Mouse (Mus musculus): ENCODE measurements around the gene Pitpnc1. TPM values are rescaled to one million over a fixed set of nuclear protein-coding genes. Genes with fewer than 3 reads are reported as not detected.

The Pitpnc1 gene
- polyA plus RNA-seq, 1 experiment from 2014 or later, result 20.8 TPM

DNA sequence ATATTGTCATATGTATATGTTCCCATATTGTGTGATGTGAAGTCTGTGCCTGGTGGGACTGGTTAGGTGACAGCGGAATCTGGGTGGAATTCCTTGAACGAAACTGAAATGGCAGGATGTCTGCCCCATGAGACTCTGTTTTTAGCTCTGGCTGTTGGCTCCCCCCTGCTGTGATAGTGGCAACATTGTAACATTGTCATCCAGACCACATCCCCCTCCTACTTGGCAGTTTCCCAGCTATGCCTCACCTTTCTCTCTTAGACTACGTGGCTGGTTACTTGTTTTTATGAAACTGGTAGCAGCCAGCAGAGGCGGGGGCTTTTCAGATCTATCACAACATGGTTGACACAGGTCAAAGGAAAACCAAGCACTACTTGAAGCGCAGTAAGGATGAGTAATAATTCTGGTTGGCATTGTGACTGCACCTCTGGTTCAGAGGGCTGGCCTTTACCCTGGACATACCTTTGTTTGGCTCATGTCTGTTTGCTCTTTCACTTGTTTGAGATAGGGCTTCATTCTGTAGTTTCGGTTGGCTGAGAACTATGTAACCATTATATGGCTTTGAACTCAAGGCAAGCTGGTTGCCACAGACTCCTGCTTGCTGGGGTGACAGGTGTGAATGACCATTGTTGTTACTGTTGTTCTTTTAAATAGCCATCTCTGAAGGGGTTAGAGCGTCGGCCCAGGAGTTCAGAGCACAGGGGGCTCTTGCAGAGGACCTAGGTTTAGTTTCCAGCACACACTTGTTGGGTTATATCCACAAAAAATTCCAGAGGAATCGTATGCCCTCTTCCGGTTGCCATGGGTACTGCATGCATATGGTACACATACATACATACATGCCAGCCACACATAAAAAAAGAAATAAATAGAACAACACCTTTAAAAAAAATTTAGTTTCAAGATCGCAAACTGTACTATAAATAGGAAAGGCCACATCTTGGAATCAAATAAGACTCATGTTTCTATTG lies 183.0 kb downstream of the Pitpnc1 start:
- H3K9me3 ChIP-seq (replicated peaks; ENCODE audit: control insufficient read depth, low read length), result 0 out of 2 replicates have a peak, but pooled peaks cover 2% of the 10 kb centered on the region
- no peak overlapping the region for H3K9ac ChIP-seq (ENCODE audit: low read length)
- H3K4me3 ChIP-seq (ENCODE audit: low read length), result no peak overlapping the region
- no peaks in the 10 kb centered on the region for H3K27me3 ChIP-seq (ENCODE audit: control insufficient read depth, insufficient read depth, low read length)
- no peak for ATAC-seq (replicated peaks; ENCODE audit: extremely low read depth, insufficient read depth, low FRiP score)
- 80% methylated on average over 11 of the region's 11 CpGs for WGBS
- no peak overlapping the region for H3K4me2 ChIP-seq (ENCODE audit: low read depth, low read length)
- H3K27ac ChIP-seq (ENCODE audit: low read length), result no peak overlapping the region
- 0 out of 2 replicates have a peak, but pooled peaks cover 3% of the 10 kb centered on the region for H3K4me1 ChIP-seq (ENCODE audit: control insufficient read depth, insufficient read depth, low read length)
- H3K36me3 ChIP-seq (ENCODE audit: control insufficient read depth, insufficient read depth), result peaks cover 6% of the 10 kb centered on the region; the same call in 1 of the 2 replicates

DNA sequence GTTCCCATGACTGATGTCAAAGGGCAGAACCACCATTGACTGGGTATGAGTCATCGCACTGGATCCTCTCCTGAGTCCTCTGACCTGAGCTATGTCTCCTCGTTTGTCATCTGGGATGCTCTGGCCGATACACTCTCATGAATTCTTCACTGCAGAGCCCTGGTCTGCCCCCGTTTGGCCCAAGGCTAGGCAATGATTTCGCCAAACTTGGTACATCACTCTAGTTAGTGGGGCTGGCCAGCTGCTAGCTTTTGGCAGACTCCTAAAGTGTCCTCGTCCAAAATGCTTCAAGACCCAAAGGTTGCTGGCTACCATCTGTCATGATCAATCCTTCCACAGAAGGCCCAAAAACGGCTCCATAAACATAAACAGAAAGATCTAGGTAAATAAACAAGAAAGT lies 184.8 kb downstream of the Pitpnc1 start:
- Histone ChIP-seq H3K9ac (ENCODE audit: low read length) (no peak overlapping the region), H3K27ac (ENCODE audit: low read length) (no peak overlapping the region), H3K36me3 (ENCODE audit: control insufficient read depth, insufficient read depth) (peaks cover 4% of the 10 kb centered on the region; the same call in 1 of the 2 replicates), H3K4me1 (ENCODE audit: control insufficient read depth, insufficient read depth, low read length) (0 out of 2 replicates have a peak, but pooled peaks cover 3% of the 10 kb centered on the region), H3K4me2 (ENCODE audit: low read depth, low read length) (no peak overlapping the region), H3K4me3 (ENCODE audit: low read length) (no peak overlapping the region), H3K27me3 (ENCODE audit: control insufficient read depth, insufficient read depth, low read length) (no peaks in the 10 kb centered on the region), H3K9me3 (replicated peaks; ENCODE audit: control insufficient read depth, low read length) (0 out of 2 replicates have a peak, but pooled peaks cover 2% of the 10 kb centered on the region)
- 70% methylated on average over 7 of the region's 7 CpGs for WGBS
- no peak for ATAC-seq (replicated peaks; ENCODE audit: extremely low read depth, insufficient read depth, low FRiP score)

DNA sequence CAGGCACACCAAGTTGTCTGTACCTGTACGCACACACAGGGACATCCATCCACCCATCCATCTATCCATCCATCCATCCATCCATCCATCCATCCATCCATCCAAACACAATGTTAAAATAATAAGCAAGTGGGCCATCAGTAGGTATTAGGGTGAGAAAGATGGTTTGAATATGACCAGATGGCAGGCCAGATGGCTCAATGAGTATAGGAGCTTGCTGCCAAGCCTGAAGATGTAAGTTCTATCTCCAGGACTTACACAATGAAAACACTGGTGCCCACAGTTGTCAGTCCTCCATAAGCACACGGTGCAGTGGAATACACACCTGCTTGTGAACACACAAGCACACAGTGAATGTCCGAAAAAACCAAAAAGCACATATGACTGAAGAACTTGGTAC lies 186.9 kb downstream of the Pitpnc1 start:
- no peak overlapping the region for H3K27ac ChIP-seq (ENCODE audit: low read length)
- no peaks in the 10 kb centered on the region for H3K9me3 ChIP-seq (replicated peaks; ENCODE audit: control insufficient read depth, low read length)
- no peaks in the 10 kb centered on the region for H3K36me3 ChIP-seq (ENCODE audit: control insufficient read depth, insufficient read depth)
- no peak overlapping the region for H3K9ac ChIP-seq (ENCODE audit: low read length)
- no peak overlapping the region for H3K4me3 ChIP-seq (ENCODE audit: low read length)
- no peaks in the 10 kb centered on the region for H3K27me3 ChIP-seq (ENCODE audit: control insufficient read depth, insufficient read depth, low read length)
- no peak overlapping the region for H3K4me2 ChIP-seq (ENCODE audit: low read depth, low read length)
- 0 out of 2 replicates have a peak, but pooled peaks cover 3% of the 10 kb centered on the region for H3K4me1 ChIP-seq (ENCODE audit: control insufficient read depth, insufficient read depth, low read length)
- ATAC-seq (replicated peaks; ENCODE audit: extremely low read depth, insufficient read depth, low FRiP score), result no peak
- WGBS, result 96% methylated on average over 3 of the region's 3 CpGs

DNA sequence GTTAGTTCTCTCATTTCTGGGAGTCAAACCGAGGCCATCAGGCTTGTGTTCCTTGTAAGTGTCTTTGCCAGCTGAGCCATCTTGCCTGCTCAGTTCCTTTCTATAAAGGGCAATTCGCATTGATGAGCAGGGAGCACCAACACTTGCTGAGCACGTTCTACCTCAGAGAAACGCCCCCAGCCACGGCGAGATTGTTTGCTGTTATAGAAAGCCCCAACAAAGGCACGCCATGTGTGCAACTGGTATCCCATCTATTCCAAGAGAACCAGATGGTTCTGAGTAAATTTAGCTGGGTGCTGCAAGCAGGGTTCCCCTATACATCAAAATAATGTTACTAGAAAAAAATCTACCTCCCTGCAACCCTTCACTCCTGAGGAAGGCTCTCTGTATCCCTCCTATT lies 188.0 kb downstream of the Pitpnc1 start:
- ATAC-seq (replicated peaks; ENCODE audit: extremely low read depth, insufficient read depth, low FRiP score), result no peak
- Histone ChIP-seq H3K27me3 (ENCODE audit: control insufficient read depth, insufficient read depth, low read length) (no peaks in the 10 kb centered on the region), H3K4me2 (ENCODE audit: low read depth, low read length) (no peak overlapping the region), H3K9me3 (replicated peaks; ENCODE audit: control insufficient read depth, low read length) (no peaks in the 10 kb centered on the region), H3K9ac (ENCODE audit: low read length) (no peak overlapping the region), H3K4me3 (ENCODE audit: low read length) (no peak overlapping the region), H3K36me3 (ENCODE audit: control insufficient read depth, insufficient read depth) (no peaks in the 10 kb centered on the region), H3K4me1 (ENCODE audit: control insufficient read depth, insufficient read depth, low read length) (0 out of 2 replicates have a peak, but pooled peaks cover 3% of the 10 kb centered on the region), H3K27ac (ENCODE audit: low read length) (no peak overlapping the region)
- 92% methylated on average over 7 of the region's 7 CpGs for WGBS

DNA sequence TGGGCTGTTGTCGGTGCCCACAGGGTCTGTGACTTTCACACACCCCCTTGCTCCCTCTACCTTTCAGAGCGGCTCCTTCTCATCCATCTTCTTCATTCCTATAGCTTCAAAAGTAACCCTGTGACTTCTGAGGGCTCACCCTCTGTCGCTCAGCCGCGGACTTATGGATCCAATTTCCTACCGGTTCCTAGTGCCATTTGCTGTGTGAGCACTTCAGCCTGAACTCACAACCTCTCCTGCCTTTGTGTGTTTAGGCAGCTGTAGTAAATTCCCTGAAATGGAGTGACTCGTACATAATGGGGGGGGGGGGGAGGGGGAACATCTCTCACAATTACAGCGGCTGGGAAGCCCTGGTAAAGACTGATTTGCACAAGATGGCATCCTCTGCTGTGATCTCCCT lies 191.2 kb downstream of the Pitpnc1 start:
- H3K4me2 ChIP-seq (ENCODE audit: low read depth, low read length), result no peak overlapping the region
- H3K27me3 ChIP-seq (ENCODE audit: control insufficient read depth, insufficient read depth, low read length), result no peaks in the 10 kb centered on the region
- H3K4me1 ChIP-seq (ENCODE audit: control insufficient read depth, insufficient read depth, low read length), result peaks cover 10% of the 10 kb centered on the region; the same call in 1 of the 2 replicates
- H3K9ac ChIP-seq (ENCODE audit: low read length), result no peak overlapping the region
- H3K9me3 ChIP-seq (replicated peaks; ENCODE audit: control insufficient read depth, low read length), result no peaks in the 10 kb centered on the region
- no peak overlapping the region for H3K27ac ChIP-seq (ENCODE audit: low read length)
- ATAC-seq (replicated peaks; ENCODE audit: extremely low read depth, insufficient read depth, low FRiP score), result no peak
- WGBS, result 66% methylated on average over 8 of the region's 8 CpGs
- H3K36me3 ChIP-seq (ENCODE audit: control insufficient read depth, insufficient read depth), result no peaks in the 10 kb centered on the region
- H3K4me3 ChIP-seq (ENCODE audit: low read length), result no peak overlapping the region

DNA sequence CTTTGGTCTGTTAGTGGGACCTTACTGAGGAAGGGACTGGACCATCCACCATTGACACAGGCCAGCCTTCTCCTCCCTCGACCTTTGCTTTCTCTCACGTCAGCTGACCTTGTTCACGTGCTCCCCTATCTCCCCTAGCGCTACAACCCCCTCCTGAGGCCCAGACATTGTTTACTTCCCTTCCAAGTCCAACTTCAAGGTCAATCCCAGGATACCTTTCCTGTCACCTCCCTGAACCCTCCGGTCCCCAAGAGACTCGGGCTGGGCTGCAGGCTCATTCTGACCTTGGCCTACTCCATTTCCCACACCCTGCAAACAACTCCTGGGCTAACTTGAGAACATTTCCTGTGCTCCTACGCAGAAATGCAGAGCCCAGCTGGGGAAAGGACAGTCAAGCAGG lies 193.6 kb downstream of the Pitpnc1 start:
- WGBS, result 42% methylated on average over 7 of the region's 7 CpGs
- no peaks in the 10 kb centered on the region for H3K27me3 ChIP-seq (ENCODE audit: control insufficient read depth, insufficient read depth, low read length)
- H3K4me3 ChIP-seq (ENCODE audit: low read length), result no peak overlapping the region
- no peaks in the 10 kb centered on the region for H3K36me3 ChIP-seq (ENCODE audit: control insufficient read depth, insufficient read depth)
- peak overlapping the region; percentile 43 for H3K27ac ChIP-seq (ENCODE audit: low read length)
- no peak overlapping the region for H3K4me2 ChIP-seq (ENCODE audit: low read depth, low read length)
- H3K9me3 ChIP-seq (replicated peaks; ENCODE audit: control insufficient read depth, low read length), result no peaks in the 10 kb centered on the region
- H3K9ac ChIP-seq (ENCODE audit: low read length), result no peak overlapping the region
- peaks cover 26% of the 10 kb centered on the region for H3K4me1 ChIP-seq (ENCODE audit: control insufficient read depth, insufficient read depth, low read length)
- ATAC-seq (replicated peaks; ENCODE audit: extremely low read depth, insufficient read depth, low FRiP score), result 0 out of 2 replicates have a peak, but pooled peaks have one; percentile 8

DNA sequence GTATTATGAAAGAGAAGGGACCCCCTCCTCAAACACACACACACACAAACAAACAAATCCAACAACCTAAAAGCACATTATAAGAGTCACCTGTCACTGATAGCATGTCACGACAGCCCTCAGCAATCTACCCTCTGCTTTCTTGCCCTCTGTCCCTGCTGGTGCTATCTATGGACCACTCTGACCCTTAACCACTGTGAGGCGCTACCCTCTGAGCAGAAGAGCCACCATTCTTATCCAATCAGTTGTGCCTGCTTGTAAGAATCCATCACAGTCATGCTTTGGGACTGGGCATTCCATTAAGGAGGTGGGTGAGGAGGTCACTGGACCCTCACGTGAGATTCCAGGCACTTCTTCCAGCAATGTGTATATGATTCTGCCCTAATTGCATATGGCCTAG lies 194.2 kb downstream of the Pitpnc1 start:
- 68% methylated on average over 3 of the region's 3 CpGs for WGBS
- no peak overlapping the region for H3K9ac ChIP-seq (ENCODE audit: low read length)
- H3K9me3 ChIP-seq (replicated peaks; ENCODE audit: control insufficient read depth, low read length), result no peaks in the 10 kb centered on the region
- H3K36me3 ChIP-seq (ENCODE audit: control insufficient read depth, insufficient read depth), result no peaks in the 10 kb centered on the region
- peaks cover 27% of the 10 kb centered on the region for H3K4me1 ChIP-seq (ENCODE audit: control insufficient read depth, insufficient read depth, low read length)
- H3K4me2 ChIP-seq (ENCODE audit: low read depth, low read length), result no peak overlapping the region
- no peak overlapping the region for H3K4me3 ChIP-seq (ENCODE audit: low read length)
- no peak for ATAC-seq (replicated peaks; ENCODE audit: extremely low read depth, insufficient read depth, low FRiP score)
- no peaks in the 10 kb centered on the region for H3K27me3 ChIP-seq (ENCODE audit: control insufficient read depth, insufficient read depth, low read length)
- H3K27ac ChIP-seq (ENCODE audit: low read length), result no peak overlapping the region

DNA sequence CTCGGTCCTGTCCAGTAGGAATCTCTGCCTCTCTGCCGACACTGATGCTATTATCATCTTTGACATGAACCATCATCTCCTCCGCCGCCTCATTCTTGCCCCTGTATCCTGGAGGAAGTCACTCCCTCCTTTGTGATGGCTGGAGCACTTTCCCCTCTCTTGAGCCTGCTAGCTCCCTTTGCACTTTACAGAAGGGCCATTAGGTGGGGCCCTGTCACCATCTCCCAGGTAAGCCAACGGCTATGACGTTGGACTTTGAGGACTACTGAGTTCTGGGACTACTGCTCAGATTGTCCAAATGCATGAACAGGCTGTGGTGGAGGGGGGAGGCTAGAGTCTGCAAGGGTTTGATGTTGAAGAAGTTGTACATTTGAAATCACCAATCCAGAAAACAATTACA lies 194.6 kb downstream of the Pitpnc1 start:
- H3K4me3 ChIP-seq (ENCODE audit: low read length), result no peak overlapping the region

DNA sequence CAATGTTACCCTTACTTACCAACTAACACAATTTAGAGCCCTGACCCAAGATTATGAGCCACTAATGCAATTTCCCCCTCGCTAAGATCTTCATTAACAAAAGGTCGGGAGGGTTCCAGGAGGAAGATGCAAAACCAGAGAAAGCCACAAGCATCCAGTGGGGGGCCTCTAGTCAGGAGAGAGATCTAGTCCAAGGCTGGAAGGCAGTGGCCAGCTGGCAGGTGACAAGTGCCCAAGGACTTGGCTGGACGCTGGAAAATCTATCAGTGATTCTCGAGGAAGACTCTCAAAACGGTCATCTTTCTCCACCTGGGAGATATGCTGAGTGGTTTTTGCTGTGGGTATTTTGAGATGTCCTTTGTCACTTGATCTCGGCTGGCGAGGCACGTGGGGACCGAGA lies 196.3 kb downstream of the Pitpnc1 start:
- WGBS, result 64% methylated on average over 9 of the region's 9 CpGs
- Histone ChIP-seq H3K9me3 (replicated peaks; ENCODE audit: control insufficient read depth, low read length) (no peaks in the 10 kb centered on the region), H3K4me3 (ENCODE audit: low read length) (no peak overlapping the region), H3K36me3 (ENCODE audit: control insufficient read depth, insufficient read depth) (no peaks in the 10 kb centered on the region), H3K4me1 (ENCODE audit: control insufficient read depth, insufficient read depth, low read length) (peaks cover 27% of the 10 kb centered on the region), H3K9ac (ENCODE audit: low read length) (no peak overlapping the region), H3K27me3 (ENCODE audit: control insufficient read depth, insufficient read depth, low read length) (no peaks in the 10 kb centered on the region), H3K4me2 (ENCODE audit: low read depth, low read length) (no peak overlapping the region), H3K27ac (ENCODE audit: low read length) (no peak overlapping the region)
- ATAC-seq (replicated peaks; ENCODE audit: extremely low read depth, insufficient read depth, low FRiP score), result no peak

More for the DNA sequence above, 194.6 kb downstream of the Pitpnc1 start:
- peak; percentile 50; the same call in 1 of the 2 replicates for ATAC-seq (replicated peaks; ENCODE audit: extremely low read depth, insufficient read depth, low FRiP score)
- Histone ChIP-seq H3K4me2 (ENCODE audit: low read depth, low read length) (no peak overlapping the region), H3K4me1 (ENCODE audit: control insufficient read depth, insufficient read depth, low read length) (peaks cover 27% of the 10 kb centered on the region), H3K27me3 (ENCODE audit: control insufficient read depth, insufficient read depth, low read length) (no peaks in the 10 kb centered on the region), H3K9ac (ENCODE audit: low read length) (no peak overlapping the region), H3K27ac (ENCODE audit: low read length) (no peak overlapping the region), H3K36me3 (ENCODE audit: control insufficient read depth, insufficient read depth) (no peaks in the 10 kb centered on the region), H3K9me3 (replicated peaks; ENCODE audit: control insufficient read depth, low read length) (no peaks in the 10 kb centered on the region)
- 23% methylated on average over 6 of the region's 6 CpGs for WGBS

All from heart, embryonic 16.5 days (tissue).